Mouse (Mus musculus): ENCODE results near the gene Adgrf4. TPM values are rescaled to one million over a fixed set of nuclear protein-coding genes. Genes with fewer than 3 reads are reported as not detected.

Gene Adgrf4
- total RNA-seq (2023), result 0.20 TPM in 1 of 4 replicates, not detected in the others

GRCm38 (mm10) chr17:42692136-42692535 is at the start of gene Adgrf4:
Gene Adgrf4 (minus strand): TSS chr17:42692284.

GRCm38 (mm10) chr17:42741801-42742217 is 49.7 kb upstream of the Adgrf4 start, which contains the start of gene Adgrf2:
Gene Adgrf2 (minus strand): TSS chr17:42742179.

DNA sequence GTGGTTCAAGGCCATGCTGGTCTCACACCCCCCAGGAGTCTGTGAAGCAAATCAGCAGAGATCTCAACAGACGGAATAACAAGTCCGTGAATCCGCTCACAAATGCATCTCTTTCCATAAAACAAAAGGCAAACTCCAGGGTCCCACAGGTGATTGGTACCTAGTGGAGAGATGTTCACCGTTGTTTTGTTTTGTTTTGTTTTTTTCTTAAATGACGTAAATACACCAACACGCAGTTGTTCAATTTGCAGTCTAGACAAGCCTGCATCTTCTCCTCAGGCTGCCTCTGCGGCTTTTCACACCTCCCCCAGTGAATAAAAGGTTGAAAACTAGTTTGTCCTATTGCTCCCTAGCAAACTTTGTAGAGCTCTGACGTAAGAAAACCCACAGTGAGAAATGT is 80.8 kb downstream of the Adgrf4 start, which contains the start of gene Opn5:
Opn5 (minus strand) TSS at position 101 of the 400 bp plus-strand sequence.

Other genes starting within 250 kb of the Adgrf4 start
- gene Opn5, start 80.9 kb downstream of the Adgrf4 start, total RNA-seq (2023), result not detected in 4 replicates
- gene Adgrf2, start 49.9 kb upstream of the Adgrf4 start, total RNA-seq (2023), result 0.18 to 0.28 TPM in 2 of 4 replicates, not detected in the others
- gene Cd2ap, start 184.4 kb upstream of the Adgrf4 start, total RNA-seq (2023), result 99.9 to 107 TPM (median 102 TPM) in 4 replicates

Data from B cell, adult 62 days (primary cell).